Mouse (Mus musculus) inflammation-experienced regulatory T-cells, adult 6 months (primary cell): Measurements from ENCODE around the gene Hist1h2af. TPM values are rescaled to one million over a fixed set of nuclear protein-coding genes. Genes with fewer than 3 reads are reported as not detected.

ENCODE experiments used
- ATAC-seq: one replicate; pipeline ENCODE4 v1.8.0; 2017
- polyA plus RNA-seq, 3 experiments: library from polyadenylated mRNA; unstranded; fragments of 100-300 nt; shearing (Covaris generic); gene quantifications; one replicate each; pipeline ENCODE4 v1.2.1; 2017

Gene Hist1h2af
- polyA plus RNA-seq = not detected

DNA sequence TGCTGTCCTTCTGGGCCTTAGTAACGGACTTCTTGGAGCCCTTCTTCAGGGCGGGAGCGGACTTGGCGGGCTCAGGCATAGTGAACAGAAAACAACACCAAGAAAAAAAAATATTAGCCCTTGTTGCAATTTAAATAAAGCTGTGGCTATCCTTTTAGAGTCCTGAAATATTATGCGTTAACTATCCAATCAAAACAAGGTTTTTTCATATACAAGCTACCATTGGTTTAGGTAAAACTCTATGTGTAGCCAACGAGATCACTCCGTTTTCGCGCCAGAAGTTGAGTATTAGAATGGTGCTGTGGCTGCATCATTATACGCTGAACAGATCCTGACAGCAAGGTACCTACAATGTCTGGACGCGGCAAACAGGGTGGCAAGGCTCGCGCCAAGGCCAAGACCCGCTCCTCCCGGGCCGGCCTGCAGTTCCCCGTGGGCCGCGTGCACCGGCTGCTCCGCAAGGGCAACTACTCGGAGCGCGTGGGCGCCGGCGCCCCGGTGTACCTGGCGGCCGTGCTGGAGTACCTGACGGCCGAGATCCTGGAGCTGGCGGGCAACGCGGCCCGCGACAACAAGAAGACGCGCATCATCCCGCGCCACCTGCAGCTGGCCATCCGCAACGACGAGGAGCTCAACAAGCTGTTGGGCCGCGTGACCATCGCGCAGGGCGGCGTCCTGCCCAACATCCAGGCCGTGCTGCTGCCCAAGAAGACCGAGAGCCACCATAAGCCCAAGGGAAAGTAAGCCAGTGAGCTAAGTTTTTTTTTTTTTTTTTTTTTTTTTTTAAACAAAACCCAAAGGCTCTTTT, at the start of gene Hist1h2af:
Gene Hist1h2af (plus strand): TSS at position 347 of the 808 bp plus-strand sequence.
- ATAC-seq = peak; percentile 31

DNA sequence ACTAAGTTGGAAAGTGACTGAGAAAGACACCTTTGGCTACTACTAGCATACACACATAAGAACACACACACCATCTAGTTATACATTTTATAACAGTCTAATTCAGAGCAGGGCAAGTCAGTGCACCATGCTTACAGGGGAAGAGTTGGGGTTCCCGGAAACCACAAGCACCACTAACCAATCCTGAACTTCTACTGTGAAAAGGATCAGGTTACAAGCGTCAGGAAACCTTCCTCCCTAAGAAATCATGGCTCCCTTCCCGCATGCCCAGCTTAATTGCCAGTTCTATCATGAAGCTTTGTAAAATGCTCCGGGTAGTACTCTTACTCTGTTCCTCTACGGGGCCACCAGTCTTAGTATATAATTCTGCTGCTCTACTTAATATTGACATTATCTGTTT, 48.4 kb upstream of the Hist1h2af start:
- ATAC-seq = no peak

DNA sequence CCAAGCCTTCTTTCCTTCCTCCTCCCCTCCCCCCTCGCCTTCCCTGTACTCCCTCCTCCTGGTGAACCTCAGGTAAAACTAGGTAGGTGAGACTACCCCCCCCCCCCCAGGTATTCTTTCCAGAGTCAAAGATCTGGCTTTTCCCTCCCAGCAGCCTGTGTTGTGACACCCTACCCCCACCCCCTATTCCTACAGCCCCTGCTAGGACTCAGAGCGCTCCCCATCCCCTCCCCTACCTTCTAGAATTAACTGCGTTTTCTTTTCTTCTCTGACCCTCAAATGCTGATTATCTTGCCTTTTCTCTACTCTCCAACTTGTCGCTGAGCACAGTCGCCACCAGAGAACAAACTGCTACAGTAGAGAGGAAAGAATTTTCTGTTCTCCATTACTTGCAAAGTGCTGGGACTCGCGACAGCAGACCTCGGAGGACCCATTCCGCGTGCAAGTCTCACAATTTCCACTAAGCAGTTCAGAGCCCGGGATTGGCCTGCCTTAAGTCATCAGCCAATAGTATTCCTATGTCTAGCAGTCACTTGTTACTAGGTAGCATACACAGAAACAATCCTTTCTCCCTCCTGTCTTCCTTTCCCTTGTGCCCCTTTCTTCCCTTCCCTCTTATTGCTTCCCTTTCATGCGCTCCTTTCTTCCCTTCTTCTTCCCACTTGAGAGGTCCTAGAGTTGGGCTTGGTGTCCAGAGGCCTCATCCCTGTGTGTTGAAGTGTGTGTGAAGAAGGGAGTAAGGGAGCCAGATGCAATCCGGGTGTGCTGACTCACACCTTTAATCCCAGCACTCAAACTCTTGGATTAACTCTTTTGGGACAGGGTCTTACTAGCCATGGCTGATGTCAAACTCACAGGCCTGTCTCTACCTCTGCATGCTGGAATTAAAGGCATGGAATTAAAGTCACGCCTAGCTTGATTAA, 45.0 kb upstream of the Hist1h2af start, which contains the start of gene Btn2a2:
Gene Btn2a2 (minus strand): TSS at position 458 of the 923 bp plus-strand sequence.
- peak; percentile 99 for ATAC-seq

DNA sequence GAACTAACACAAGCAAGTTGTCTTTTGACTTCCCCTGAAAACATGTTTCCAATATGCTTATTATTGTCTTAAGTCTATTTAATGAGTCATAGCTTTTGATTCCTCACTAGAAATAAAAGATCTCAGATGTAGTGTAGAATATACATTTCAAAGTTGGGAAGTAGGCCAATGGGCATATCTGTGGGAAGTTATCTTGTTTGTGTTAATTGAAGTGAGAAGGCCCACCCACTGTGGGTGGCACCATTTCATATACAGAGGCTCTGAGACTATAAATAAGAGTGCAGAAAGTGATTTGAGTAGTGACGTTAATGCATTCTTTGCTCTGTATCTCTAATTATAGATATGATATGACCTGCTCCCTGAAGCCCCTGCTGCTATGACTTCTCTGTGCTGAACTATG, 42.8 kb upstream of the Hist1h2af start:
- no peak for ATAC-seq

DNA sequence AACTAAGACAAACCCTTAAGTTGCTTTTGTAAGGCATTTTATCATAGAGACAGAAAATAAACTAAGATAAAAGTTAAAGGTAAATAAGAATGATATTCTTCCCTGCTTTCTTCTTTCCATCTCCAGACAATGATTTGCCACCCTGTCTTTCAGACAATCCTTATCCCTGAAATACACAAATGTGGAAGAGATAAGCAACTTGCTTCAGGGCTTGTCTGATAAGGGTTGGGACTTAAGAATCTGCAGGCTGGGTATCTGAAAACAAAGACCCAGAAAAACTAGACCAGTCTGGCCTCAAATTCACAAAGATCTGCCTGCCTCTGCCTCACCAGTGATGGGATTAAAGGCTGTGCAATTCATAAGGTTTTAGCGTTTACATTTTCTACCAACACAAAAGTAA, 42.4 kb upstream of the Hist1h2af start:
- no peak for ATAC-seq

DNA sequence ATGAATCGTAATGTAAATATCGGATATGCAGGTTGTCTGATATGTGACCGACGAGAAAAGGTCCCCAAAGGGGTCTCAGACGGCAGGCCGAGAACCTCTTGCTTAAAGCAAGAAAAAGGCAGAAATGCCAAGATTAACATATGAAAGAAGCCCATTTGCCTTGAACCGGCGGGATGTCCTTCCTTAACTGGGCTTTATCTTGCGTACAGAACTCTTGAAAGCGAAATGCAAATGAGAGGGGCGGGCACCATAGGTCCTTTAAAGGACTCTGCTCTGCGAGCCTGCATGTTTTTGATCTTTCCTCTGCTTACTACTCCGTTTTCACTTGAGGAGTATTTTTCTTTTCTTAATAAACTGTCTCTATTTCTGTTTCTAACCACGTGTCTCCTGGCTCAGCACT, 41.7 kb upstream of the Hist1h2af start:
- ATAC-seq = no peak

DNA sequence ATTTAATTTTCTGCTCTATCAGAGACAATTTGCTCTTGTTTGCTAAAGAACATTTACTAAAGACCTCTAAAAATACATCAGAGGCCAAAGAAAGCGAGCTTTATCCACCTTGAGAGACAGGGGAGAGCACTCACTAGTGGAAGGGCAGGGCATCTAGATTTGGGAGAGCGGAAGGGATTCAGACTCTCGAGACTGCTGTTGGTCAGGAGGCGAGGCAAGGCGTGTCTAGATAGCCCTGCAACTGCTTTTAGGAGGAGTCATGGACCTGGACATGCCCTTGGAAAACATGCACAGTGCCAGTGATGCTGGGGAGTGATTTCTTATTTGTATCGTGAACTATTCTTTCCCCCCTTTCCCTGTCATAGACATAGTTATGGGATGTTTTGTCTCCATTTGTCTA, 38.2 kb upstream of the Hist1h2af start:
- no peak for ATAC-seq

DNA sequence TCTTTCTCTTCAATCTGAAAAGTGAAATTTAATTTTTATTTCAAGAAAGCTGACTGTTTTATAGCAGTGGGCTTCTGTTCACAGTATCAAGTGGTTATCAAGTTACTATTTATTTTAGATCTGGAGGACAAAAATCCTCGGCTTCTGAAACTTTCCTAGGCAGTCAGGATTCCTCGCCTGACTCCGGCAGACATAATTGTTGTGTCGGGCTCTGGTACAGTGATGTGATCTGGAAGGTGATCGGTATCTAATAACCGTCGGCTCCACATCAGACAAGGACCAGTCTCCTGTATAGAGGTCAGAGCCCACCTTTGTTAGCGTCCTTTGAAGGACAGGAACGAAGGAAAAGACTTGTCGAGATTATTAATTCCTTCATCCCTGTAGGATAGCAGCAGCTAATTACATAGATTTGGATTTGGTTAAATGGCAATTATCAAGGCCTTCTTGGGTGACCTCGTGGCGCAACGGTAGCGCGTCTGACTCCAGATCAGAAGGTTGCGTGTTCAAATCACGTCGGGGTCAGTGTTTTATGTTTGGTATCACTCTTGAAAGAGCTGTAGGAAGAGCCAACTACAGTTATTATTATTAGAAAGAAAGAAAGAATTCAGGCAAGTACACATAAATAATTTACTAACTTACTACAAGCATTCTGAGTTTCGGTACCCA, 35.9 kb upstream of the Hist1h2af start:
- no peak for ATAC-seq

DNA sequence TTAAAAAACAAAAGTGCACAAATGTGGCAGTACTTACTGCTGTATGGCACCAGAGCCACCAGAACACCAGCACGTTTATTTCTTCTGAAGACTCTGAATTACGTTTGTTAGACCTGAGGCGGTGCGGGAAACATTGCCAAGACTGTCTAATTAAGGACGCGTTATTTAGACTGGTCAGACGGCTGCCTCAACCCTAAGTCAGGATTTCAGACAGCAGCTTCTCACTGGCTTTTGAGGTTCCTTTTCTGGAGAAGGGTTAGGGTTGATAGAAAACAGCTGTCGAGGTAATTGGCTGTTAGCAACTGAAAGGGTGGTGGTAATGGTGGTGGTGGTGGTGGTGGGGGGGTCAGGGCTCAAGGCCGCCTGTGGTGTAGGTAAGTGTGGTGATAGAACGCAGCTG, 35.1 kb upstream of the Hist1h2af start:
- no peak for ATAC-seq

DNA sequence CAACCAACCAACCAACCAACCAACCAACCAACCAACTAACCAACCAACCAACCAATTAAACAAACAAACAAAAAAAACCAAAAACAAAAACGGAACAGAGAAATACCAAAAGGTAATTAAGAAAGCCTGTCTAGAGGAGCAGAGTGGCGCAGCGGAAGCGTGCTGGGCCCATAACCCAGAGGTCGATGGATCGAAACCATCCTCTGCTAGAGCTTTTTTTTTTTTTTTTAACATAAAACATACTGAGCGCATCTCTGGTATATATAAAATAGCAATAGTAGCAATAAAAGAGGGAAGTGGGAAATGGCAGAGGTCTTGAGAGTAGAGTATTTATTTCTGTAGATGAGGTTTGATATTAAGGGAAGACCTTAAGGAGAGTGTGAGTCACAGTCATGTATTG, 33.8 kb upstream of the Hist1h2af start:
- no peak for ATAC-seq

DNA sequence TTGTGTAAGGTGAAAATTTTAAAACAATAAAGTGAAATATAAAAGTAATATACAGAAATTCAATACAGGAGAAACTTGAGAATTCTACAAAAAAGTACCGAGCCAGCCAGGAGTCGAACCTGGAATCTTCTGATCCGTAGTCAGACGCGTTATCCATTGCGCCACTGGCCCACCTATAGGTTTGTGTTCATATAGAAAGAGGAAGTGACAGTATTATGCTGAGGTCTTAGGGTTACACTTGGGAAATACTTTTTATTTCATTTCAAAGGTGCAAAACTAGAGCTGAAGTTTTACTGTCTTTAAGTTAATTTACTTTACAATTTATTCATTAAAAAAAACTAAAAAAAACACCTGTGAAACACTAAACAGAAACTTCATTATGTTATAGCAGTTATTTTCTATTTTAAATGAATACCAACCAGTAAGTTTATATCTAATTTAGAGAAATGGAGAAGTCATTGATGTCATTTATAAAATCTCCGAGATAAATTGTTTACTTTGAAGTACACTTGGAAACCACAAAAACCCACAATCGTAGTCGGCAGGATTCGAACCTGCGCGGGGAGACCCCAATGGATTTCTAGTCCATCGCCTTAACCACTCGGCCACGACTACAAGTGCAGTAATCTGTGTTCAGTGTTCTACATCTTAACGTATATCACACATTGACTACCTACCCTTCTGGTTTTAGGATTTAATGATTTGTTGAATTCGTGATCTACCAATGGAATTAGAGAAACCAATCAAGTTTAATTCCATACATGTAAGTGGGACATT, 33.1 kb upstream of the Hist1h2af start:
- no peak for ATAC-seq

DNA sequence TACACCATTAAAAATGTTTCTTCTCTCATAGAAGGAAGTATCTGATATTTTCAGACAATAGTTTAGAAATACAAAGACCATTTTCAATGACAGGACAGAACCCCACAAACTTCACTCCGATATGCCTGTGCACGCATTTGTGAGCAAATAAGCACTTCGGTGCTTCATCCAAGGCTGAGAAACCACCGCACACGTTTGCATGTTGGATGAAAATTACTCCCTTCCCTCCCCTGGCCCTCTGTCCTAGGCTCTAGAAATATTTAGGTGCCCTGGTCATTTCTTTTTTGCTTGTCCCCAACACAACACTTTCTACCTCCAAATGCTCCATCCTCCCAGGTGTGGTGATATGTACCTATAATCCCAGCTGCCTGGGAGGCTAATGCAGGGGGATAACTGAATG, 32.2 kb upstream of the Hist1h2af start:
- ATAC-seq = no peak

DNA sequence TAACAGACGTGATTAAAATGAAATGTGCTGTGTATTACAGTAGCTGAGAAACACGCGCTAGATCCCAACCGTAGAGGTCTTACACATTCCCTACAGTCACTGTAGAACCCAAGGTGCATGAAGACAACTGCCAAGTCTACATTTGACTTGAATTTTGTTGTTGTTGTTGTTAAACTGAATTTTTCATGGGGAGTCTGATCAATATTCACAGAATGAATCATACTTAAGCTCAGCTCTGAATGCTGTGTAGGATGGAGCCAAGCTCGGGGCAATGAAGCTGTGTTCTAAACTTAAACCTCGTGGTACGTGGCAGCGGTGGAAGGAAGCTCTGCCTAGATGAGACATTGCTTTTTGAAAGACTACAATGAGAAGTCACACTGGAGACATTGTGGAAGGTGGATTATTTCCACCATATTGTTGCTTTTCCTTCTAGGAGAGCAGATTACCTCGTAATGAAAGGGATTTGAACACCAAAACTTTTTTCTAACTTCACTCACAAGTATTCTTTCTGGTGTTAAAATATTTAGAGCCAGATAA, 31.6 kb upstream of the Hist1h2af start:
- ATAC-seq = no peak

DNA sequence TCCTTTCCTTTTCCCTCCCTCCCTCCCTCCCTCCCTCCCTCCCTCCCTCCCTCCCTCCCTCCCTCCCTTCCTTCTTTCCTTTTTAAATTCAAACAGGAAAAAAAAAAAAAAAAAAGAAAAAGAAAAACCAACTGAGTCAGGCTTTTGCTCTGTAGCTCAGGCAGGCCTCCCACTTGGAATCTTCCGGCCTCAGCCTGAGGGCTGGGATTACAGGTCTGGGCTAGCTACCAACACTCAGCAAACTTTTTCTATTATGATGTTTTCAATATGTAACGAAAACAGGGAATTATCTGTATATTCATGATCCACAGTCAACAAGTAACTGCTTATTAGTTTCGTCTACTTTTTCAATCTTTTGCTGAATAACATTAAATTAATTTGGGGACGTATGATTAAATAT, 30.8 kb upstream of the Hist1h2af start:
- ATAC-seq = no peak

DNA sequence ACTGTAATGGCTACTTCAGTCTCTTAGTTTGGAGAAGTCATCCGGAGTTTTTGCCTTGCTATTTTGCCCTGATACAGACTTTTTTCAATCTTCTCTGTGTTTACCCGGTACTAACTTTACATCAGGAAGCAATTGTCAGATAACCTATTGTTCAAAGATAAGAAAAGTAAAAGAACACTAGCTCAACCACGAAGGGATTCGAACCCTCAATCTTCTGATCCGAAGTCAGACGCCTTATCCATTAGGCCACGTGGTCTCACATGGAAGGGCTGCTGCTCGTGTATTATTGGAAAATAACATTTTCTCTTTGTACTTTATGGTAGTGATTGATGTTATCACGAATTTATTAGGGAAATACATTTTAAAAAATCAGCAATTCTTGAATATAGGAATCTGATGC, 29.9 kb upstream of the Hist1h2af start:
- ATAC-seq = peak; percentile 52

DNA sequence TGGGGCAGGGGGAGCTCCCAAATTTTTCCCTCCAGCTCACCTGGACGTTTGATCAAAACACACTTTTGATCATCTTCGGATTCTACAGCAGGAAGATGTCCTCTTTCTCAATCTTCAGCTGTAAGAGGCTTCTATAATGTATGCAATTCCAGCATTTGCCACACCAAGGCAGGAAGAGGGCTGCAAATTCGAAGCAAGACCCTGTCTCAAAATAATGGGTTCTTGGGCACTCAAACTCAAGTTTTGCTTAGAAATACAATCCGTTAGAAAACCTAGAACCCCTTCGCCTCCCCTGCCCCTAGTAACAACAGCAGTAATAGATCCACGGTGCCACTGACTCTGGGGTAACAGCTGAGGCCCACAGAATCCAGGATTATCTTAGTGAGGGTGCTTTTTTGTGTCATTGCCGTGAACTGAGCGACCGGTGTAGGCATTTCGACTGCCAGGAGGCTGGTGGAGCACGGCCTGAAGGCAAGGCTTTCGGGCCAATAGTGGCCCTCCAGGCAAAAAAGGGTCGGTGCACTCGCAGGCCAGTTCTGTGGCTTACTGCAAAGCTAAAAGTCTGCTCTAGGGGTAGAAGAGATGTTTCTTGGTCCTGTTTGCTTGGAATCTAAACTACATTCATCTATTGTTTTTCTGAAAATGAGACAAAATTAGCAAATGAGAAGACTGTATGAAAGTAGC, 27.9 kb upstream of the Hist1h2af start:
- ATAC-seq = no peak

DNA sequence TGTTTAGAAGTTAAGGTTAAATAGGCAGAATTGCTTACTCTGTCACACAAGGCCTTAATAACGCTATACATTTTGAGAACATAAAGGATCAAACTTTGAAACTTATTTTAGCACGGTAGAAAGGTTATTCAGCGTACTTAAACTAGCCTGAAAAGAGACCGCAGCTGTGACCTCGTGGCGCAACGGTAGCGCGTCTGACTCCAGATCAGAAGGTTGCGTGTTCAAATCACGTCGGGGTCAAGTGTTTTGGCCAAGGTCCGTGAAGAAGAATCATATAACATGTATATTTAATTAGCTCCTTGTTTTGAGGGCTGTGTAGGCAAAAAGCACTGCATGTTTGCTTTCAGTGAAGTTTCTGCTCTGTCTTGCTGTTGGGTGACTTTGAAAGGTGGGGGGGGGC, 27.4 kb upstream of the Hist1h2af start:
- ATAC-seq = no peak

DNA sequence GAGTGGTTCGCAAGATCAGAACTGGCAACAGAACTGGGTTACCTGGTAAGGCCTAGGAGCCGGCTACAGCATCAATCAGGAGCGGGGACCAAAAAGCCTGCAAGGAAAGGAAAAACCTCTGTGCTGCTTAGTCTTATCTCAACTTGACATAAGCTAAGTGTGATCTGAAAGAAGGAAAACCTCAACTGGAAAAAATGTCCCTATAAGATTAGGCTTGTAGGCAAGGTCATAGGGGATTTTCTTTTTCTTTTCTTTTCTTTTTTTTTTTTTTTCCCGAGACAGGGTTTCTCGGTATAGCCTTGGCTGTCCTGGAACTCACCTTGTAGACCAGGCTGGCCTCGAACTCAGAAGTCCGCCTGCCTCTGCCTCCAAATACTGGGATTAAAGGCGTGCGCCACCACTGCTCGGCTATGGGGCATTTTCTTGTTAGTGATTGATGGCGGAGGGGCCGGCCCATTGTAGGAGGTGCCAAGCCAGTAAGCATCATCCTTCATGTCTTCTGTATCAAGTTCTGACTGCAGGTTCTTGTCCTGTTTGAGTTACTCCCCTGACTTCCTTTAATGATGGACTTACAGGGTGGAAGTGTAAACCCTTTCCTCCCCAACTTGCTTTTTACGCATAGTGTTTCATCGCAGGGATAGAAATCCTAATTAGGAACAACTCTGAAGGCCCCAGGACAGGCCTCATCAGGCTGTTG, 26.7 kb upstream of the Hist1h2af start:
- ATAC-seq = no peak

DNA sequence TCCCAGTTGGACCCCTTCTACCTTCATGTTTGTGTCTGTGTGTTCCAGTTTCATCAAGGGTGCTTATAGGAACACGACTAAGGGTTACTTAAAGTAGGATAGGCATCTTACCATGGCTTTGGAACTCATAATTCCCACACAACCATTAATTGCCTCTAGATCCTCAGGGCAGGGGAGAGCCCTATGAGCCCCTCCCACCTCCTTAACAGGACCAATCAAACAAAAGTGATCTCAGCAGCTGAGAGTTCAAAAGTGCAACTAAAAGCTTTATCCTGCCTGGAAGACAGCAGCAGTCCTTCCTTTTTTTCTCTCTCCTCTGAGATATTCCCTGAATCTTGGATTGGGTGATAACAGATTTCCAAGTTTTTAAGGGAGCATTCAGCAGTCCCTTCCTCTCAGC, 23.6 kb upstream of the Hist1h2af start:
- no peak for ATAC-seq

DNA sequence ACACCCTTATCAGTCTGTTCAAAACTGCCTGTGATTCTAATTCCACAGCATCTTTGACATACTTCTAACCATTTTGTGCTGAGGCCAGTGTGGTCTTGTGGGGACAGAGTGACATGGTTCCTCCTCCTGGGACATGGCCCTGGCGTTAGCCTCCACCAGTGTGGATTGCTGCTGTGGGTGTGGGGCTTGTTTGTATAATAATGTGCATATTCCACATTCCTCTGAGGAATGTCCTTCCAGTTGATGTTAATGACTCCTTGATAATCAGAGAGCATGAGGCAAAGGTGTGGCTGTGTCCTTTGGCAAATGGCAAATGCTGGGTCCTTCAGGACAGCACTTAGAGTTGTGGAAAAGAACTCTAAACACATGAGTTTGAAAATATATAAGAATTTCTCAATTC, 20.2 kb upstream of the Hist1h2af start:
- no peak for ATAC-seq

DNA sequence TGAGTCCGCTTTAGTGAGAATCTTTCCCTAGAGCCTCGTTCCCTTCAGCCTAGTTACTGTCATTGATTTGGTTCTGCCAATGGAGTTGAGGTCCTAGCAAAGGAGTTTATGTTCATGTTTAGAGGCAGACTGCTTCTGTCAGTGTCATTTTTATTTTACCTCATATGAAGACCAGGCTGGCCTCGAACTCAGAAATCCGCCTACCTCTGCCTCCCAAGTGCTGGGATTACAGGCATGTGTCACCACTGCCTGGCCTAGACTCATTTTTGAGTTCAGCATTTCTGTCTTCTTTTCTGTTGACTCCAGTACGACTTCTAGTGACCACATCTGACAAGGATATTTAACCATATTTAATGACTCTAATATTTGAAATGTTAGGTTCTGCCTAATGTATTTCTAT, 18.4 kb upstream of the Hist1h2af start:
- no peak for ATAC-seq
